Mouse (Mus musculus): Measurements from ENCODE around the gene Pde4a. TPM values are rescaled to one million over a fixed set of nuclear protein-coding genes. Genes with fewer than 3 reads are reported as not detected.

Pde4a gene
- polyA plus RNA-seq, 1 experiment from 2014 or later = 4.8 TPM

DNA sequence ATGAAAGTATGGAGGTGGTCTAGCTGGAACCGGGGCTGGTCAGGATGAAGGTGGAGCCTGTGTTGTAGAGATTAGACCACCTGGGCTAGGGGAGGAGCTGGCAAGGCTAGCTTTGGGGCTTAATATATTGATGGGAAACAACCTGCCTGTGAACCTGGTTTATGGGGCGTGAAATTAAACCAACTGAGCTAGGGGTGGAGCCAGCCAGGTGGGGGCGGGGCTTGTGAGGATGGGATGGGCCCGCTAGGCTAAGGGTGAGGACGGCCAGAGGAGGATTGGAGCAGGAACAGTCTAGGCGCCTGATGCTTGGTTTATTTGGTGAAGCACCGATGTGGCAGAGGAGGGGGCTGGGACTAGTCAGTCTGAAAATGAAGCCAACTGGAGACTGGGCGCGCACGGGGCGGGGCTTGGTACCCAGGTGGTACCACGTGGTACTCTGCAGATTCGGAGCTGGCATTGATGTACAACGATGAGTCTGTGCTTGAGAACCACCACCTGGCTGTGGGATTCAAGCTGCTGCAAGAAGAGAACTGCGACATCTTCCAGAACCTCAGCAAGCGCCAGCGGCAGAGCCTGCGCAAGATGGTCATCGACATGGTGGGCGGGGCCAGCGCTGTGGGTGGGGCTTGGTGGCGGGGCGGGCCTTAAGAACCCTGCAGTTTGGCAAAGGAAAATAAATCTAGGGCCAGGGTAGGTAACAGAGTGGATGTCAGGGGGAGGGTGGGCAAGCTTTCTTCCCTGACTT, 39.2 kb downstream of the Pde4a start:
- H3K36me3 ChIP-seq = no peaks in the 10 kb centered on the region
- peak; percentile 54 for ATAC-seq (ENCODE audit: insufficient number of reproducible peaks, insufficient read depth, low FRiP score, low TSS enrichment, low read depth)
- H3K4me3 ChIP-seq (replicated peaks) = peak overlapping the region; percentile 42
- peaks cover 10% of the 10 kb centered on the region; the same call in 1 of the 2 replicates for H3K4me1 ChIP-seq (replicated peaks)
- 5% methylated on average over 23 of the region's 23 CpGs for WGBS
- H3K9me3 ChIP-seq = no peaks in the 10 kb centered on the region
- no peaks in the 10 kb centered on the region for H3K27me3 ChIP-seq
- no peak overlapping the region for H3K27ac ChIP-seq
- peak overlapping the region; percentile 35 for H3K9ac ChIP-seq (replicated peaks)
- peak overlapping the region; percentile 59 for H3K4me2 ChIP-seq

DNA sequence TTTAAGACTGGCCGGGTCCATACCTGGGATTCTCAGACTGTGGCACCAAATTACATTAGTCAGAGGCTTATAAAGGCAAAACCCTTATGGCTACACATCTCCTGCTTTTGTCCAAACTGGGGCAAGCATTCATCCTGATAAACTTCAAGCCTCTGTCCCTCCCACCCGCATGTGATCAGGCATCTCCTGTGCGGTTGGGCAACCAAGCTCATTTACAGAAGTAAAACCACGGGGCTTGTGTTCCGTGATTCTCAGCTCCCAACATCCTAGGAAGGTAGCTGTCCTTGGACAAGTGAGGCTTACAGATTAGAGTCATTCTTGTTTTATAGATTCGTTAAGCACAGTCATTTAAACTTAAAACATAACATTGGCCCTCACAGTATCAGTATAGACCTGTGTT, 41.3 kb downstream of the Pde4a start:
- WGBS = 89% methylated on average over 6 of the region's 6 CpGs

DNA sequence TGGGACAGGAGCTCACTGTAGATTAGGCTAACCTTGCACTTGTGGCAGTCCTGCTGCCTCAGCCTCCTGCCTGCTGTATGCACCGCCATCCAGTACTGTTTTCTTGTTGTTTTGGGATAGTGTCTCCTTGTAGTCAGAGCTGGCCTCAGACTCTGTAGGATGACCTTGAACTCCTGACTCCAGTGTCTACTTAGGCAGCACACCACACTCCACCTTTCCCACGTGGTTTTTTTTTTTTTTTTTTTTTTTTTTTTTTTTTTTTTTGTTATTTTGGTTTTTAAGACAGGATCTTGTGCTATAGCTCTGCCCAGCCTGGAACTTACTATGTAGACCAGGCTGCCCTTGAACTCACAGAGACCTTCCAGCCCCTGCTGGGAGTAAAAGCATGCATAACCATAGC, 43.1 kb downstream of the Pde4a start:
- H3K4me1 ChIP-seq (replicated peaks) = peaks cover 12% of the 10 kb centered on the region; the same call in 1 of the 2 replicates
- H3K9ac ChIP-seq (replicated peaks) = no peak overlapping the region
- ATAC-seq (ENCODE audit: insufficient number of reproducible peaks, insufficient read depth, low FRiP score, low TSS enrichment, low read depth) = no peak
- H3K27me3 ChIP-seq = no peaks in the 10 kb centered on the region
- no peak overlapping the region for H3K4me3 ChIP-seq (replicated peaks)
- no peak overlapping the region for H3K27ac ChIP-seq
- H3K4me2 ChIP-seq = no peak overlapping the region
- WGBS = 64% methylated on average over 2 of the region's 2 CpGs
- H3K36me3 ChIP-seq = no peaks in the 10 kb centered on the region; the same call in 1 of the 2 replicates
- no peaks in the 10 kb centered on the region for H3K9me3 ChIP-seq

More for the DNA sequence above, 41.3 kb downstream of the Pde4a start:
- H3K27ac ChIP-seq = no peak overlapping the region
- H3K9me3 ChIP-seq = no peaks in the 10 kb centered on the region
- H3K9ac ChIP-seq (replicated peaks) = no peak overlapping the region
- peaks cover 10% of the 10 kb centered on the region; the same call in 1 of the 2 replicates for H3K4me1 ChIP-seq (replicated peaks)
- no peaks in the 10 kb centered on the region; the same call in 1 of the 2 replicates for H3K36me3 ChIP-seq
- H3K4me3 ChIP-seq (replicated peaks) = no peak overlapping the region
- no peaks in the 10 kb centered on the region for H3K27me3 ChIP-seq
- H3K4me2 ChIP-seq = no peak overlapping the region
- ATAC-seq (ENCODE audit: insufficient number of reproducible peaks, insufficient read depth, low FRiP score, low TSS enrichment, low read depth) = no peak

DNA sequence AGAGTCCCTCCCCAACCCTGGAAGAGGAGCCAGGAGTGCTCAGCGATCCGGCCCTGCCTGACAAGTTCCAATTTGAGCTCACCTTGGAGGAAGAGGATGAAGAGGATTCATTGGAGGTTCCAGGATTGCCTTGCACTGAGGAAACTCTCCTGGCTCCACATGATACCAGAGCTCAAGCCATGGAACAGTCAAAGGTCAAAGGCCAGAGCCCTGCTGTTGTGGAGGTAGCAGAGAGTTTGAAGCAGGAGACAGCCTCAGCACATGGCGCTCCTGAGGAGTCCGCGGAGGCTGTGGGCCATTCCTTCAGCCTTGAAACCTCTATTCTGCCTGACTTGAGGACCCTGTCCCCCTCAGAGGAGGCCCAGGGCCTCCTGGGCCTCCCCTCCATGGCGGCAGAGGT, 45.3 kb downstream of the Pde4a start:
- no peak for ATAC-seq (ENCODE audit: insufficient number of reproducible peaks, insufficient read depth, low FRiP score, low TSS enrichment, low read depth)
- Histone ChIP-seq H3K4me2 (no peak overlapping the region), H3K27me3 (no peaks in the 10 kb centered on the region), H3K4me3 (replicated peaks) (no peak overlapping the region), H3K9me3 (no peaks in the 10 kb centered on the region), H3K9ac (replicated peaks) (no peak overlapping the region), H3K27ac (no peak overlapping the region), H3K36me3 (no peaks in the 10 kb centered on the region; the same call in 1 of the 2 replicates), H3K4me1 (replicated peaks) (0 out of 2 replicates have a peak, but pooled peaks cover 2% of the 10 kb centered on the region)
- 78% methylated on average over 6 of the region's 6 CpGs for WGBS

DNA sequence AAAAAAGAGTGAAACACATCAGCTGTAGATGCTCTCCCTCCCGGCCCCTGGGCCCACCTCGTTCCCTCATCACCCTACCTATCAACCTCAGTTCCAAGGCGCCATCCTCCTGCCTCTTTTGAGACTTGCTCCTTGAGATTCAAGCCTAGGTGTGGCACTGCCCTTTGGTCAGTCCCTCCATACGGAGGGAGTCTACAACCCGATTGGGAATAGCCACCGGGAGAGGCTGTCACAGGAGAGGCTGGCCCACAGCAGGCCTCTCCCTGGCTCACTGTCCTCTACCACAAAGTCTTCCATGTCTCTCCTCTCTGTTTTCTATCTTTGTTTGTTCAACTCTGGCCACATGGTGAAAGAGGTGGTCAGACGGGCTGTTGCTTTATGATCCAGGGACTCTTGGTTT, 46.1 kb downstream of the Pde4a start:
- no peak overlapping the region for H3K4me2 ChIP-seq
- no peaks in the 10 kb centered on the region; the same call in 1 of the 2 replicates for H3K36me3 ChIP-seq
- H3K27me3 ChIP-seq = no peaks in the 10 kb centered on the region; the same call in 1 of the 2 replicates
- no peaks in the 10 kb centered on the region for H3K9me3 ChIP-seq
- 79% methylated on average over 7 of the region's 7 CpGs for WGBS
- H3K9ac ChIP-seq (replicated peaks) = no peak overlapping the region
- no peak overlapping the region for H3K27ac ChIP-seq
- H3K4me1 ChIP-seq (replicated peaks) = 0 out of 2 replicates have a peak, but pooled peaks cover 2% of the 10 kb centered on the region
- H3K4me3 ChIP-seq (replicated peaks) = no peak overlapping the region
- no peak for ATAC-seq (ENCODE audit: insufficient number of reproducible peaks, insufficient read depth, low FRiP score, low TSS enrichment, low read depth)

DNA sequence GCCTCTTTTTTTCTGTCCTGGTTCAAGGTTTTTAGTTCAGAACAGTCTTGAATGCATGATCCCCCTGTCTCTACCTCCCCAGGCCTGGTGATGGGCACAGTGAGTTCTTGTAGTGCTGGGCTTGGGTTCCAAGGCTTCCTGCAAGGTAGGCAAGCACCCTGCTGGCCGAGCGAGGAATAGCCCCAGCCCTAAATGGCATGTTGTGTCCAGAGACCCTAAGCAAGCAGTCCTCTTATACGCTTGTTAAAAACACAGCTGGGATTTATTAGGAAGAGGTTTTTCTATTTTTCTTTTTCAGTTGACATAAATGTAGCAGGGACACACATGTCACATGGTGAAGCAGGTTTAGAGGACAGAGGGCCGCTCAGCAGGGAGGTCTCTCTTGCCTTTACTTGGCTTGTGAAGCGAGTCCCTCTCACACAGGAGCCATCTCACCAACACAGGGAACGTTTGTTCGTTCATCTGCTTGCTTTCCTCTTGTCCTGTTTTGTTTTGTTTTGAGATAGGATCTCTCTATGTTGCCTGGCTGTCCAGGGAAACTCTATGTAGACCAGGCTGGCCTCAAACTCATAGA, 48.2 kb downstream of the Pde4a start:
- H3K36me3 ChIP-seq = no peaks in the 10 kb centered on the region; the same call in 1 of the 2 replicates
- no peak for ATAC-seq (ENCODE audit: insufficient number of reproducible peaks, insufficient read depth, low FRiP score, low TSS enrichment, low read depth)
- H3K4me1 ChIP-seq (replicated peaks) = 0 out of 2 replicates have a peak, but pooled peaks cover 2% of the 10 kb centered on the region
- no peak overlapping the region for H3K4me3 ChIP-seq (replicated peaks)
- 32% methylated on average over 7 of the region's 7 CpGs for WGBS
- no peaks in the 10 kb centered on the region for H3K9me3 ChIP-seq
- H3K27ac ChIP-seq = no peak overlapping the region
- H3K9ac ChIP-seq (replicated peaks) = no peak overlapping the region
- no peak overlapping the region for H3K4me2 ChIP-seq
- H3K27me3 ChIP-seq = no peaks in the 10 kb centered on the region; the same call in 1 of the 2 replicates

DNA sequence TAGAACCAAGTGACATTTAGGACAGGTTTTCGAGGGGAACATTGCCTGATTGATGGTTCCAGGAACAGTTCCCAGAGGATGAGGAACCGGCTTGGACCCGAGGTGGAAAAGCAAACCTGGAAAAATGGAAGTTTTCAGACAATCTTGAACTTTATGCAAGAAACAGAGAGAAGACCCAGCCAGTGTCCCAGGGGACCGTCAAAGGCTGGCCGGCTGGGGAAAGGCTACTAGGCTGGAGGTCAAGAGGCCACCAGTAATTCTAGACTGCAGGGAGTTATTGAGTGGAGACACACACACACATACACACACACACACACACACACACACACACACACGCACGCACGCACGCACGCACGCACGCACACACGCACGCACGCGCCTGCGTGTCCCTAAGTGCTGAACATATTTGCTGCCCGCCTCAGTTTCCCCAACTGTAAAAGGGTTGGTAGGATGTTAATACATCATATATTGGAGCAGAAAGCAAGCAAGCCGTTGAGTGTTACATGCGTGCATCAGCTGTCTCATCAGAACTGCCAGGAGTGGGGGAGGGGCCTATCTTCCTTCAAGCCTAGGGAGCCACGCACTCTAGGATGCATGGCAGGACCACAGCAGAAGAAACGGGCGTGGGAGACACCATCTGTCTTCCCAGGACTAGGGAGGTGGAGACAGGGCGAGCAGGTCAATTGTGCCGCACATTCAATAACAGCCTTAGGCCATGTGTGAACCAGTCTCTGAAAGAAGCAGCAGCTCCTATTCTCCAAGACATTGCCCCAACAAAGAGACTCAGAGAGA, 50.7 kb downstream of the Pde4a start:
- Histone ChIP-seq H3K4me1 (replicated peaks) (peaks cover 8% of the 10 kb centered on the region), H3K4me2 (no peak overlapping the region), H3K27ac (no peak overlapping the region), H3K9me3 (no peaks in the 10 kb centered on the region), H3K4me3 (replicated peaks) (no peak overlapping the region), H3K27me3 (no peaks in the 10 kb centered on the region; the same call in 1 of the 2 replicates), H3K9ac (replicated peaks) (no peak overlapping the region), H3K36me3 (no peaks in the 10 kb centered on the region; the same call in 1 of the 2 replicates)
- WGBS = 66% methylated on average over 25 of the region's 25 CpGs
- ATAC-seq (ENCODE audit: insufficient number of reproducible peaks, insufficient read depth, low FRiP score, low TSS enrichment, low read depth) = no peak

DNA sequence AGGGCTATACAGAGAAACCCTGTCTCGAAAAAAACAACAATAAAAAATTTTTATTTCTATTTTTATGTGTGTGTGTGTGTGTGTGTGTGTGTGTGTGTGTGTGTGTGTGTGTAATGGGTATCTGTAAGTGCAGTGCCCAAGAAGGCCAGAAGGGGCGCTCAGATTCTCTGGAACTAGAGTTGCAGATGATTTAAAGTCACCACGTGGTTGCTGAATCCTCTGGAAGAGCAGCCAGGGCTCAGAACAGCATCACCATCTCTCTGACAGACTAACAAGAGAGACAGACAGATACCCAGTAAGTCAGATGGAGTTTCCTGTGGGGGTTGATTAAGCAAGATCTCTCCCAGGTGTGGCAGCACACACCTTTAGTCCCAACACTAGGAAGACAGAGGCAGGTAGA, 54.3 kb downstream of the Pde4a start:
- no peak overlapping the region for H3K27ac ChIP-seq
- no peak overlapping the region for H3K4me2 ChIP-seq
- no peaks in the 10 kb centered on the region for H3K36me3 ChIP-seq
- H3K9me3 ChIP-seq = peaks cover 6% of the 10 kb centered on the region; the same call in 1 of the 2 replicates
- 68% methylated on average over 3 of the region's 3 CpGs for WGBS
- H3K4me3 ChIP-seq (replicated peaks) = no peak overlapping the region
- peaks cover 6% of the 10 kb centered on the region for H3K4me1 ChIP-seq (replicated peaks)
- H3K27me3 ChIP-seq = no peaks in the 10 kb centered on the region; the same call in 1 of the 2 replicates
- ATAC-seq (ENCODE audit: insufficient number of reproducible peaks, insufficient read depth, low FRiP score, low TSS enrichment, low read depth) = no peak
- no peak overlapping the region for H3K9ac ChIP-seq (replicated peaks)

DNA sequence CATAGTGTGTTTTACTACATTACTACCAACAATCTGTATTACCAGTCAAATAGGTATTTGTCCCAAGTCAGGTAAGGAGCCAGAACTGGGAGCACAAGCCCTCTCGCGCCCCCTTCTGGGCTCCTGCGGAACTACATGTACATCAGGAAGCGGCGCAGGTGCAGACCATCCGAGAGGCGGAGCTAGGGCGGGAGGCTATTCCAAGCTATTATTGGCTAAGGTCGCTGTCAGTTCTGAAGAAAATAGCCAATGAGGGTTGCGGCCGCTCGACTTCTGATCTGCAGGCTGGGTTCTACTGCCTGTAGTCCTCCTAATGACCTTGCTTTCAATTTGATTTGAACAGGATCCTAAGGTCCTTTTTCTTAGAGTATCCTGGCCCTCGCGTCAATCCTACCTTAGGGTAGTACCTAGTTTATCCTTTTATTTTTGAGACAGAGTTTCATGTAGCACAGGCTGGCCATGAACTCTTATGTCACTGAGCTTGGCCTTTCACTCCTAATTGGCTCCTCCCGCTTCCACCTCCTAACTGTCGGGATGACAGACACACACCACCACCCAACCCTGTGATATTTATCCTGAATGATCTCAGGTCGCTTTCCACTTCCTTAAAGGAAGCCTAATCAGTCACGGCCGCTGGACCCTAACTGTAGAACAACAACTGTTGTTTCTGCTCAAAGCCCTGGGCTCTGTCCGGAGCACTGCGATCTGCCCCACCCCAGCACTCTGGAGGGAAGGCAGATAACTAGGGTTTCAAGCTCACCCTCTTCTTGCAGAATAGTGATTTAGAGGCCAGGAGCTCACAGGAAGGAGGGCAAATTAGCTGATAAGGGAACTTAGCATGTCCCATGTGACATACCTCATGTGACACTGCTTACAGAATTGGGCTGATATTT, 55.2 kb downstream of the Pde4a start:
- Histone ChIP-seq H3K36me3 (no peaks in the 10 kb centered on the region), H3K4me3 (replicated peaks) (peak overlapping the region; percentile 25), H3K27me3 (no peaks in the 10 kb centered on the region; the same call in 1 of the 2 replicates), H3K27ac (no peak overlapping the region), H3K4me1 (replicated peaks) (peaks cover 15% of the 10 kb centered on the region), H3K9ac (replicated peaks) (peak overlapping the region; percentile 27; the same call in 1 of the 2 replicates), H3K4me2 (peak overlapping the region; percentile 43), H3K9me3 (peaks cover 6% of the 10 kb centered on the region; the same call in 1 of the 2 replicates)
- peak; percentile 69; the same call in 1 of the 2 replicates for ATAC-seq (ENCODE audit: insufficient number of reproducible peaks, insufficient read depth, low FRiP score, low TSS enrichment, low read depth)
- 17% methylated on average over 21 of the region's 21 CpGs for WGBS

DNA sequence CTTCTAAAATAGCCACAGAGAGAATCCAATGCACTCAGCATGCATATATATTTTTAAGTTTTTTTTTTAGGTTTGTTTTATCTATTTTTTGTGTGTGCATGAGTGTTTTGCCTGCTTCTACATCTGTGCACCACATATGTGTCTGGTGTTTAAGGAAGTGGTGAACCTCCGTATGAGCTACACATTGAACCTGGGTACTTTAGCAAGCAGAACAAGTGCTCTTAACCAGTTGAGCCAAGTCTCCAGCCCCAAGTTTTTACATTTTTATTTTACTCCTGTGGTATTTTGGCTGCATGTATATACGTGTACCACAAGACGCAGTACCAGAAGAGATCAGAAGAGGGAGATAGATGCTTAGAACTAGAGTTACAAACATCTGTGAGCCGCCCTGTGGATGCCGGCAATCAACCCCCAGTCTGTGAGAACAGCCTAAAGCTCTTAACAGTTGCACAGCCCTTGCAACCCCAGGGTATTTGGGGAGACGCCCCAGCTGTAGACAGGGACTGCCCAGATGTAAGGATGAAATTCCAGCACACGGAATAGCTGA, 55.9 kb downstream of the Pde4a start:
- Histone ChIP-seq H3K9me3 (peaks cover 6% of the 10 kb centered on the region; the same call in 1 of the 2 replicates), H3K27me3 (no peaks in the 10 kb centered on the region; the same call in 1 of the 2 replicates), H3K4me3 (replicated peaks) (no peak overlapping the region), H3K36me3 (no peaks in the 10 kb centered on the region), H3K4me1 (replicated peaks) (peaks cover 15% of the 10 kb centered on the region), H3K9ac (replicated peaks) (no peak overlapping the region), H3K27ac (no peak overlapping the region), H3K4me2 (peak overlapping the region; percentile 43; the same call in 1 of the 2 replicates)
- 21% methylated on average over 7 of the region's 7 CpGs for WGBS
- ATAC-seq (ENCODE audit: insufficient number of reproducible peaks, insufficient read depth, low FRiP score, low TSS enrichment, low read depth) = peak; percentile 18; the same call in 1 of the 2 replicates

Measured in limb, embryonic 12.5 days (tissue).